Mouse (Mus musculus) cerebellum, adult 2 months (tissue): ENCODE results near the gene Lpar6.

Experiments
- CTCF ChIP-seq: fragments of 200-500 bp; IDR thresholded peaks from 2 replicates; pipeline ENCODE4 v1.5.1; 2011; ENCODE audit warnings: low read depth, mild to moderate bottlenecking, control low read depth, low read length, moderate library complexity, borderline replicate concordance; ENCODE audit not compliant: insufficient read depth
- POLR2A ChIP-seq: fragments of 200-500 bp; IDR thresholded peaks from 2 replicates; pipeline ENCODE4 v1.6.1; 2011; ENCODE audit warnings: low read length, control low read depth, borderline replicate concordance; ENCODE audit not compliant: insufficient read depth

DNA sequence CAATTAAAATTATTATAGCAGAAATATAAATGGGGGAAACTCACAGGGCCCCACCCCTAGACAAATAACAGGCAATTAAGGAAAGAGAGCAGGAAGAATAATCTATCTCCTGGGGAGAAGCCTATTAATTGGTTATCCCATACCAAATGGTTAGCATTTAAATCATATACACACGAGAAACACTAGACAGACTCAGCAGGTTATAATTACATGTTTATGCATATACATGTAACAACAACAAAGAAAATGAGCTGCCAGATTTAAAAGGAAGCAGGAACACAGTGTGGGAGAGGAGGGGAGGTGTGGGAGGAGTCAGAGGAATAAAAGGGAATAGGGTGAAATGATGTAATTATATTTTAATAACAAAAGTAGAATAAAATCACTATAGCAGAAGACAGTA, 54.7 kb downstream of the Lpar6 start:
- no peak for TF ChIP-seq CTCF
- no peak for TF ChIP-seq POLR2A
